Mouse (Mus musculus): Measurements from ENCODE around the gene Timd2.

GRCm38 (mm10) chr11:46741716-46742115 is 34.9 kb upstream of the Timd2 start:
- TF ChIP-seq GATA1 (IDR thresholded peaks at IDR 0.05; ENCODE audit: borderline replicate concordance, low read length) = no peak
- no peak for TF ChIP-seq FLI1 (IDR thresholded peaks at IDR 0.05; ENCODE audit: low read length)
